Mouse (Mus musculus): ENCODE results near the gene Lancl3. TPM values are rescaled to one million over a fixed set of nuclear protein-coding genes. Genes with fewer than 3 reads are reported as not detected.
A peak's percentile ranks its signal among the peaks of the same experiment; 100 is the strongest.

The Lancl3 gene
- polyA plus RNA-seq (2012; rRNA removed) = 0.15 and 0.34 TPM in 2 replicates

DNA sequence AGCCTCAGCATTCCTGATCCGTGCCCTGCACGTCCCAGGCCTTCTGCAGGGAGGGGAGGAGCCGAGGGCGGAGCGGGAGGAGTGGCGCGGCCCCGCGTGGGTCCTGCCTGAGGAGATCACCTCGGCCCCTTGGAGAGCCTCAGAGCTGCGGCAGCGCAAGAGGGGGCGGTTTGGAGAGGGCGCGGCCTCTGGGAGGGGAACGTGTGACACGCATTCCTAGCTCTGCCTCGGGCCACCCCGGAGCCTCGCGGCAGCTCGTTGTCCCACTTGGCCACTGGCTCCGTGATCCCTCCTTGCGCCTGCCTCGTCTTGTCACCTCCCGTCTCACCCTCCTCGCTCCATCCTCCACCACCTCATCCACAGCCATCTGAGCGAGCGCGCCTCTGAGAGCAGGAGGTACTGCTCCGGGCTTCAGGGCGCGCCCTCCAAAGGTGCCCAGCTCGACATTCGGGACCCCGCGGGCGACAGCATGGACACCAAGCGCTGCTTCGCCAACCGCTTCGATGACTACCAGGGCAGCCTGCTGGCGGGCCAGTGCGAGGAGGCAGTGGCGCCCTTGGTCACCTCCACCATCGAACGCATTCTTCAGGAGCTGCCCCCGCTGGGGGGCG, at the start of gene Lancl3:
TSS of gene Lancl3 (plus strand) at position 142 of the 611 bp plus-strand sequence.
- TF ChIP-seq POLR2A (IDR thresholded peaks at IDR 0.05; ENCODE audit: low read depth, low read length) (no peak), CTCF (IDR thresholded peaks at IDR 0.05; ENCODE audit: extremely low read depth, insufficient read depth, insufficient read length, insufficient replicate concordance) (no peak)
- DNase-seq (ENCODE audit: low read depth in 1 of 2, low spot score in 2 of 2) = no peak
- H3K36me3 ChIP-seq (ENCODE audit: control insufficient read depth, insufficient read depth, low read length) = no peaks in the 10 kb centered on the region
- H3K27ac ChIP-seq (ENCODE audit: insufficient read depth, low read length) = no peak within 1 kb of the TSS
- H3K4me3 ChIP-seq (ENCODE audit: extremely low read depth, insufficient read depth, insufficient read length) = peak within 1 kb of the TSS; percentile 48
- peaks cover 8% of the 10 kb centered on the region for H3K4me1 ChIP-seq (ENCODE audit: control insufficient read depth, insufficient read depth, insufficient read length)
- 30% methylated on average over 49 of the region's 49 CpGs for WGBS
- H3K27me3 ChIP-seq (ENCODE audit: control insufficient read depth, insufficient read depth, low read length) = peaks cover 5% of the 10 kb centered on the region; the same call in 1 of the 2 replicates

DNA sequence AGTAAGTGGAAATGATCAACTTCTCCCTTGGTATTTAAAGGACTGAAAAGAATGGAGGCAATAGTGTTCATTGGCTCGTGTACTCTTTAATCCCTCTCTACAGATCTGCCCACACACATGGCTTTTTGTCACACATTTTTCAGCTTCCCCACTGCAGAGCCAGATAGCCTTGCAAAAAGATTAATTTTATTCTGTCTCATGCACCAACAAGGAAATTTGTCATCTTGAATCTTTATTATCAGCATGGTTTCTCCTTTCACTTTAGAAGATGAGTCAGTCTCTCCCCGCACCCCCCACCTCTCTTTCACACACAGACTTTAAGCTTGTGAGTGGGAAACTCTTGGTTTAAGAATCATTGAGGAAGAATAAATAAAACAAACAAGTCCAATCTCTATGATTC, 20.7 kb upstream of the Lancl3 start:
- no peaks in the 10 kb centered on the region for H3K27me3 ChIP-seq (ENCODE audit: control insufficient read depth, insufficient read depth, low read length)
- 72% methylated on average over 2 of the region's 2 CpGs for WGBS
- no peak overlapping the region for H3K27ac ChIP-seq (ENCODE audit: insufficient read depth, low read length)
- H3K4me1 ChIP-seq (ENCODE audit: control insufficient read depth, insufficient read depth, insufficient read length) = no peaks in the 10 kb centered on the region
- TF ChIP-seq CTCF (IDR thresholded peaks at IDR 0.05; ENCODE audit: extremely low read depth, insufficient read depth, insufficient read length, insufficient replicate concordance) = no peak
- no peak for TF ChIP-seq POLR2A (IDR thresholded peaks at IDR 0.05; ENCODE audit: low read depth, low read length)
- no peak for DNase-seq (ENCODE audit: low read depth in 1 of 2, low spot score in 2 of 2)
- no peaks in the 10 kb centered on the region for H3K36me3 ChIP-seq (ENCODE audit: control insufficient read depth, insufficient read depth, low read length)
- no peak overlapping the region for H3K4me3 ChIP-seq (ENCODE audit: extremely low read depth, insufficient read depth, insufficient read length)

DNA sequence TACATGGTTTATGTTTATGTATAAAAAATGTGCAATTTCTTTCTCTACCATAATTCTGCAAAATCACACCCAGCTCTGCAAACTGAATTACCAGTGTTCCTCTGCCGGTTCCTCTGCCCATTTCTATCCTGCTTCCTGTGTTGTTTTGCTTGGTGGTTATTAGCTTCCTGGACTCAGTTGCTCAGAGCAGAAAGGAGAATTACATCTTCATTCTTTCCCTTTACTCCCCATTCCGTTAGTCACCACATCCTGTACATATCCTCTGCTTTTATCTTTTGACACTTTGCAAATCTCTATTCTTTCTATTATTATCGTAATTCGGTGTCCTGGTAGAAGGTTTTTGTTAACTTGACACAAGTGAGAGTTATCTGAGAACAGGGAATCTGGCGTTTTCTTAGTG, 18.1 kb upstream of the Lancl3 start:
- 38% methylated on average over 5 of the region's 5 CpGs for WGBS
- H3K27ac ChIP-seq (ENCODE audit: insufficient read depth, low read length) = no peak overlapping the region
- no peaks in the 10 kb centered on the region for H3K4me1 ChIP-seq (ENCODE audit: control insufficient read depth, insufficient read depth, insufficient read length)
- no peaks in the 10 kb centered on the region for H3K27me3 ChIP-seq (ENCODE audit: control insufficient read depth, insufficient read depth, low read length)
- H3K4me3 ChIP-seq (ENCODE audit: extremely low read depth, insufficient read depth, insufficient read length) = no peak overlapping the region
- no peak for DNase-seq (ENCODE audit: low read depth in 1 of 2, low spot score in 2 of 2)
- TF ChIP-seq CTCF (IDR thresholded peaks at IDR 0.05; ENCODE audit: extremely low read depth, insufficient read depth, insufficient read length, insufficient replicate concordance) (no peak), POLR2A (IDR thresholded peaks at IDR 0.05; ENCODE audit: low read depth, low read length) (no peak)
- H3K36me3 ChIP-seq (ENCODE audit: control insufficient read depth, insufficient read depth, low read length) = no peaks in the 10 kb centered on the region

DNA sequence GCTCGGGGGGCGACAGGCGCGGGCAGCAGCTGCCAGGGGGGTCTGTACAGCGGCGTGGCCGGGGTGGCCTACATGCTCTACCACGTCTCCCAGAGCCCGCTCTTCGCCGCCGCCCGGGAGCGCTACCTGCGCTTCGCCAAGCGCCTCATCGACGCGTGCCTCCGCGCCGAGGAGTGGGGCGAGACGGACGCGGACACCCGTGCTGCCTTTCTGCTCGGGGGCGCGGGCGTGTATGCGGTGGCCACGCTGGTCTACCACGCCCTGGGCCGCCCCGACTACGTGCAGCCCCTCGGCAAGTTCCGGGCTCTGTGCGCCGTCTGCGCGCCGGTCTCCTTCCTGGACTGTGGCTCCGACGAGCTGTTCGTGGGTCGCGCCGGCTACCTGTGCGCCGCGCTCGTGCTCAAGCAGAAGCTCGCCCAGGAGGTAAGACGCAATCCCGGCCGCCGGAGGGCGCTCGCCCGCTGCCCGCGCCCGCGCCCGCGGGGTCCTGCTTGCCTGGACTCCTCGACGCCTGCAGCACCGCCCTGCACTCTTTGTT, 747 bp downstream of the Lancl3 start:
- H3K27me3 ChIP-seq (ENCODE audit: control insufficient read depth, insufficient read depth, low read length) = peaks cover 5% of the 10 kb centered on the region; the same call in 1 of the 2 replicates
- peaks cover 8% of the 10 kb centered on the region for H3K4me1 ChIP-seq (ENCODE audit: control insufficient read depth, insufficient read depth, insufficient read length)
- TF ChIP-seq POLR2A (IDR thresholded peaks at IDR 0.05; ENCODE audit: low read depth, low read length) (no peak), CTCF (IDR thresholded peaks at IDR 0.05; ENCODE audit: extremely low read depth, insufficient read depth, insufficient read length, insufficient replicate concordance) (no peak)
- H3K36me3 ChIP-seq (ENCODE audit: control insufficient read depth, insufficient read depth, low read length) = no peaks in the 10 kb centered on the region
- DNase-seq (ENCODE audit: low read depth in 1 of 2, low spot score in 2 of 2) = peak in 1 of 2 experiments; percentile 14
- peak overlapping the region; percentile 48 for H3K4me3 ChIP-seq (ENCODE audit: extremely low read depth, insufficient read depth, insufficient read length)
- WGBS = 25% methylated on average over 69 of the region's 72 CpGs
- no peak overlapping the region for H3K27ac ChIP-seq (ENCODE audit: insufficient read depth, low read length)

DNA sequence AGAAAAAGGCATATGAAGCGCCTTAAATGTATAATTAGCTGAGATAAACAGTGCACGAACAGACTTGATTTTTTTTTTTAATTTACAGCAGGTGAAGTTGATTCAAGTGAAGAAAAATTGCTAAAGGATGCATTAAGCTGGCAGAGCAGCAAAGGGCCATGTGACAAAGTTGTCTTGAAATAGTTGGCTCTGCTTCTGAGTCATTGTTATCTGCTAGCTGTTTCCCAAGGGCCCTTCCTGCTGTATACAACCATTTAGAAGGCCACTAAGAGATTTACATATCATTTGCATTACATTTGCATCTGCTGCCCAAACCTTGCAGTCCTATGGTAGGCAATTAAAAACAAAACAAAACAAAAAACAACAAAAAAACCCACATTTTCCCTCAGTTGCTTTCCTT, 2.3 kb downstream of the Lancl3 start:
- H3K27ac ChIP-seq (ENCODE audit: insufficient read depth, low read length) = no peak overlapping the region
- 77% methylated on average over 2 of the region's 2 CpGs for WGBS
- no peak overlapping the region for H3K4me3 ChIP-seq (ENCODE audit: extremely low read depth, insufficient read depth, insufficient read length)
- H3K4me1 ChIP-seq (ENCODE audit: control insufficient read depth, insufficient read depth, insufficient read length) = peaks cover 8% of the 10 kb centered on the region
- H3K36me3 ChIP-seq (ENCODE audit: control insufficient read depth, insufficient read depth, low read length) = no peaks in the 10 kb centered on the region
- no peak for DNase-seq (ENCODE audit: low read depth in 1 of 2, low spot score in 2 of 2)
- peaks cover 5% of the 10 kb centered on the region; the same call in 1 of the 2 replicates for H3K27me3 ChIP-seq (ENCODE audit: control insufficient read depth, insufficient read depth, low read length)
- TF ChIP-seq CTCF (IDR thresholded peaks at IDR 0.05; ENCODE audit: extremely low read depth, insufficient read depth, insufficient read length, insufficient replicate concordance) (no peak), POLR2A (IDR thresholded peaks at IDR 0.05; ENCODE audit: low read depth, low read length) (no peak)

DNA sequence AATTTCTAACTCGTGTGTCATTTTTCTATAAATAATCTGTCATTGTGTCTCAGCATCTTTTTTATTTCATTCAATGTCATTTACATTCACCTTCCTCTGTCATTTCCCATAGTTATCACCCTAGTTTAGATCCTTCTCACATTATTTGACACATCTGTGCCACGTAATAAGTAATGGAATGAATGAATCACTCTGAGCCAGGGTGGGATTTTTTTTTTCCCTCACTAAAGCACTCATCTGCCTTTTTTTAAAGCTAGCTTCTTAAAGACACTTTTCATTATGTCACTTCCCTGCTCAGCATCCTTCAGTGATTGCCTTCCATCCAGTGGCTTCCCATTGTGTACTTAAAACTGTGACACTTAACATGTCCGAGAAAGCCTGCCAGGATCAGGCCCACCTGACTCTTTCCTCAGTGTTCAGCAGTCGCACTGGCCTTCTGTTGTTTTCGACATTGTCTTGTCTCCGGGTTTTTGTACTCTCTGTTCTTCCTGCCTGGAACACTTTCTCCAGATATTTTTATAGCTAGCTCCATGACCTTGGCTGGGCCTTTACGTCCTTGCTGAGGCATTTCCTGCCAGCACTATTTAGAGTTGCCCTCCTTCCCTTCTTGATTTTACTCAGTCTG, 3.2 kb downstream of the Lancl3 start:
- no peak overlapping the region for H3K27ac ChIP-seq (ENCODE audit: insufficient read depth, low read length)
- WGBS = 75% methylated on average over 7 of the region's 7 CpGs
- H3K36me3 ChIP-seq (ENCODE audit: control insufficient read depth, insufficient read depth, low read length) = no peaks in the 10 kb centered on the region
- H3K4me1 ChIP-seq (ENCODE audit: control insufficient read depth, insufficient read depth, insufficient read length) = peaks cover 8% of the 10 kb centered on the region
- TF ChIP-seq POLR2A (IDR thresholded peaks at IDR 0.05; ENCODE audit: low read depth, low read length) (no peak), CTCF (IDR thresholded peaks at IDR 0.05; ENCODE audit: extremely low read depth, insufficient read depth, insufficient read length, insufficient replicate concordance) (no peak)
- peaks cover 5% of the 10 kb centered on the region; the same call in 1 of the 2 replicates for H3K27me3 ChIP-seq (ENCODE audit: control insufficient read depth, insufficient read depth, low read length)
- H3K4me3 ChIP-seq (ENCODE audit: extremely low read depth, insufficient read depth, insufficient read length) = no peak overlapping the region
- no peak for DNase-seq (ENCODE audit: low read depth in 1 of 2, low spot score in 2 of 2)

DNA sequence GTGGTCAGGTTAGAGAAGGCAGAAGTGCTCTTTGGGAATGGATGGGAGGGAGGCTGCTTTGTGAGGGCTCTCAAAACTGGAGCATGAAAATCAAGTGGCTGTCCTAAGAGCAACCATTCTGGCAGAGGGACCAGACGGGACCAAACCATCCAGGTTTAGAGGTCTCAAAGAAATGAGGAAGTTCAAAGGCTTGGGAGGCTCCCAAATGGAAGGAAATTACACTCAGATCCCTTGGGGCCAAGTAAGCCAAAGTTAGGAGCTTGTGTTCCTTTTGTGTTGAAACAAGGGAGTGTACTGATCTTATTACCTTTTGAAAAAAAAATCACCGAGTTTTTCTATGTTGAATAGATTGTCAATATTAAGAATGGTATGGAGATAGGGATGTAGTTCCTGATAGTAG, 5.4 kb downstream of the Lancl3 start:
- Histone ChIP-seq H3K4me1 (ENCODE audit: control insufficient read depth, insufficient read depth, insufficient read length) (peaks cover 2% of the 10 kb centered on the region), H3K27ac (ENCODE audit: insufficient read depth, low read length) (no peak overlapping the region), H3K27me3 (ENCODE audit: control insufficient read depth, insufficient read depth, low read length) (peaks cover 3% of the 10 kb centered on the region; the same call in 1 of the 2 replicates), H3K4me3 (ENCODE audit: extremely low read depth, insufficient read depth, insufficient read length) (no peak overlapping the region), H3K36me3 (ENCODE audit: control insufficient read depth, insufficient read depth, low read length) (no peaks in the 10 kb centered on the region)
- DNase-seq (ENCODE audit: low read depth in 1 of 2, low spot score in 2 of 2) = no peak
- TF ChIP-seq CTCF (IDR thresholded peaks at IDR 0.05; ENCODE audit: extremely low read depth, insufficient read depth, insufficient read length, insufficient replicate concordance) (no peak), POLR2A (IDR thresholded peaks at IDR 0.05; ENCODE audit: low read depth, low read length) (no peak)
- 73% methylated on average over 2 of the region's 2 CpGs for WGBS

All from spleen, adult 2 months (tissue).